Mouse (Mus musculus) left cerebral cortex, adult 18-20 months (tissue): ENCODE data around the gene Cchcr1. TPM values are rescaled to one million over a fixed set of nuclear protein-coding genes. Genes with fewer than 3 reads are reported as not detected.

Experiments
- DNase-seq, 2 experiments: peaks; one replicate each; pipeline ENCODE4 v3.0.0; 2021 to 2022; ENCODE audit warnings: low spot score in 2 of 2, mixed read lengths in 1 of 2
- total RNA-seq, 2 experiments: library from RNA; stranded (reverse); gene quantifications; 2 replicates each; pipeline ENCODE4 v1.2.3; 2021

The Cchcr1 gene
- total RNA-seq, 2 experiments from 2014 or later, result 14.2 to 16.2 TPM

DNA sequence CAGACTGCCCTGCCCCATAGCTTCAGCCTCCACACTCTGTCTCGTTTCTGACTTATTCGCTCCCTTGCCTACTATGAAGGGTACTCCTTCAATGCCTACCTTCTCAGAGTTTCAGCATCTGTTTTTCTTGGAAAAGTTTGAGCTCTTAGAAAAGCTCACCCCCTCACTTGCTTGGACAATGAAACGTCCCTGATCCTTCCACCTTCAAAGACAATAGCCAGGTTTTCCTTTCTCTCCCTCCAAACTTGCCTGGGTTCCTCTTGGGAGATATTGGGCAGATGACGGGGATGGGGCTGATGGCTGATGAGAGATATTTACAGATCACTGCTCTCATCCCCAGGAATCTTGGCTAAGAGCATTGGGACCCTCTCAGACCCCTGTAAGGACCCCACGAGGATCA is 37.4 kb downstream of the Cchcr1 start:
- DNase-seq, result no peak

DNA sequence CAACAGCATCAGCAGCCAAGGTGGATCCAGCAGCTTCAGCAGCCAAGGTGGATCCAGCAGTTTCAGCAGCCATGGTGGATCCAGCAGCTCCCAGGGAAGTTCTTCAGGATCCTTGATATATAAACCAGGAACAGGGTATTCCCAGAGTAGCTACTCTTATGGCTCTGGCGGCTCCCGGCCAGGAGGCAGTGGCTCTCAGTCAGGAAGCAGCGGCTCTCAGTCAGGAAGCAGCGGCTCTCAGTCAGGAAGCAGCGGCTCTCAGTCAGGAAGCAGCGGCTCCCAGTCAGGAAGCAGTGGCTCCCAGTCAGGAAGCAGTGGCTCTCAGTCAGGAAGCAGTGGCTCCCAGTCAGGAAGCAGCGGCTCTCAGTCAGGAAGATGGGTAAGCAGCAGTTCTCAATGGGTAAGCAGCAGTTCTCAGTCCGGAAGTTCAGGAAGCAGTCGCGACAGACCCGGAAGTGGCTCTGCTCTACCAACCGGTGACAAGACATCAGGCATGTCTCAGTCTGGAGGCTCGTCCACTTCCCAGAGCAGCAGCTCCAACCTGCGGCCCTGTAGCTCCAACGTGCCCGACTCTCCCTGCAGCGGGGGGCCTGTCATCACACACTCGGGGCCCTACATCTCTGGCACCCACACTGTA is 38.0 kb downstream of the Cchcr1 start:
- no peak for DNase-seq

DNA sequence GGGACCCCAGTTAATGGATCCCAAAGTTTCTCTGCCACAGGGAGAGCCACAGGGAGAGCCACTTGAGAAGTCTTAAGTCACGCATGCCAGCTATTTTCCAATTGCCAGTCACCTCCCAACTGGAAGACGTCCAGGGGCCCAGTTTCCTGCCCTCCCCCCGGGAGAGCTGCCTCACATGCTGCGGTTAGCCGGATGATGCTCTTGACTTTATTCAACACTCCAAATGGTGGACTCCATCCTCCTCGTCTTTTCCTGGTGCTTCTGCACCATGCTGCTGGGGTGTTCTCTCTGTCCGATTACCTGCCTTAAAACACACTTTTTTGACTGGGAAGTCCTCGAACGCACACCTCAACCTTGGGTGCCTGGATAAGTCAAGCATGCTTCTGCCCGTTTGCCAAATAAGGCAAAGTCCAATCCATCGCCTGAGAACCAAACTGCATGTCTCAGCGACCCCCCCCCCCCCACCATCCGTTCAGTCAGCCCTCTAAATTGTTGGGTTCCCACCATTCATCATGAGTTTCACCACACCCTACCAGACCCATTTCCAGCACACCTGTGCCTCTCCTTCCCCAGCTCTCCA is 39.4 kb downstream of the Cchcr1 start:
- DNase-seq, result no peak

DNA sequence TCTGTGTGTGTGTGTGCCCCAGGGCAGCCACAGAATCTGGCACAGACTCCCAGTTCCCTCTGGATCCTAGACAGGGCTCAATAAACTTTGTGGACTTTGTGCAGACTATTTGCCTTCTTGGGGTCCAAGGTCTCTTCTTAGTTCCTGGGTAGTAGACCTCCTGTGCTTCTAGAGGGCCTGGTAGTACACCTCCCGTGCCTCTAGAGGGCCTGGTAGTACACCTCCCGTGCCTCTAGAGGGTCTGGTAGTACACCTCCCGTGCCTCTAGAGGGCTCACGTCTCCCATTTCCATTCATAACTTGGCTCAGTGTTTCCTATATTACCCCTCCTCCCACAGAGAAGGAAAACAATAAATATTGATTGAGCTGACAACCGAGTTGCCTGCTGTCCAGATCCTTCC is 39.9 kb downstream of the Cchcr1 start:
- DNase-seq, result peak; percentile 35 to 50

DNA sequence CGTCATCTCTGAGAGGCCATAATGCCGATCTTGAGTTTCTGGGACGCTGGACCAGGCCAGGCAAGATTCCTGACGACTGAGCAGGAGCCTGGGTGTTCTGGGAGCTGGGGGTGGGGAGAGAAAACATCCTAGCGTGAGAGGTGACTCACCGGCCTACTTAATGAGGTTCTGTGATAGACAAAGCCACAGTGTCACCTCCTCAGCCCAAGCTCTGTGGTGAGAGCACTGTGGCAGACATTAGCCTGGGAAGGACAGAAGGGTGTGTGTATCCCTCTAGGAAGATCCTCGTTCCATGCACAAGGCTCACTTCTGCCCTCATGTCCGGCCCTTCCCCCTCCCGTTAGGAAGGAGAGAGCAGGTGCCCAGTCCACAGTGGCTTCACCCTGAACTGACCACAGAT is 40.5 kb downstream of the Cchcr1 start:
- no peak for DNase-seq

DNA sequence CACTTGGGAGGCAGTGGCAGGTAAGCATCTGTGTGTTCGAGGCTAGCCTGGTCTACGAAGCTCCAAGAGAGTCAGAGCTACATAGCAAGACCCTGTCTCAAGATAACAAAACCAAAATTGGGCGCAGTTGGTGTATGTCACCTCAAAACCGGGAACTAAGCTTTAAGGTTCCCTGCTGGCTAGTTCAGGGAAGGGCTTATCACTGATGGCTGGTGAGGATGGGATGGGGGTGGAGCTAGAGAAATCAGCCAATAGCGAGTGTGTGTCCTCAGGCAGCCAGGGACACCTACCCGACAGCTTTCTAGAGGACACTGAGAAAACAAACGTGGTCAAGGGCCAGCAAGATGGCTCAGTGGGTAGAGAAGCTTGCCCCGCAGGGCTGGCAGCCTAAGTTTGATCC is 41.3 kb downstream of the Cchcr1 start:
- DNase-seq, result no peak

DNA sequence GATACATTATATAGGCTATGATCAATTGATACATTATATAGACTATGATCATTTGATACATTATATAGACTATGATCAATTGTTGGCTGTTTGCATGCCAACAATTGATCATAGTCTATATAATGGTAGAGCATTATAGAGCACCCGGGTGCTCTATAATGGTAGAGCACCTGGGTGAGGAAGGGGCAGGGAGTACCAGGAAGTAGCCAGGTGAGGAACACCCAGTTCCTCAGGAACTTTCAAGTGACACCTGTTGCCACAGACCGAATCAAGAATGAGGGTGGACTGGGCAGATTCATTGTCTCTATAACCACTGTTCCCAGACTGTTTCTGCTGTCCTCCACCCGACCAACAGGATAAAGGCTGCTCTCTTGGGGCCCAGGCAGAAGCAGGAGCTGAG is 50.2 kb downstream of the Cchcr1 start, which contains the start of gene 2300002M23Rik:
Gene 2300002M23Rik, plus strand, starts transcription at position 301 of the 400 bp plus-strand sequence.
- DNase-seq, result no peak

DNA sequence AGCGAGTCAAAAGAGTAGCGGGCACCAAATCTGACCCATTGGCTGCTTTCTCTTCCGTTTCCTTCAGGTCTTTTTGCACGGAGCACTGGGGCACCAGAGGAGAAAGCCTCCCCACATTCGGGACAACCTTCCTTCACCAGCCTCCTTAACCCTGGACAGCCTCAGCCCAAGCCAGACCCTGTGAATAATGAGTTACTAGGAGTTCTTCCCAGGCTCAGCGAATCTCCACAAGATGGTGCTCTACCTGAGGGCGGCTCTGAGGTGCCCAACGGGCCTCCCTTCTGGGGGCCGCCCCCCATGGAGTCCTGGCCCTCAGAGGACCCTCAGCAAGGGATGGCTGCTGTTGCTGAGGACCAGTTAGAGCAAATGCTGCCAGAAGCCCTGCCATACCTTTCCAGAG is 50.9 kb downstream of the Cchcr1 start:
- no peak for DNase-seq

DNA sequence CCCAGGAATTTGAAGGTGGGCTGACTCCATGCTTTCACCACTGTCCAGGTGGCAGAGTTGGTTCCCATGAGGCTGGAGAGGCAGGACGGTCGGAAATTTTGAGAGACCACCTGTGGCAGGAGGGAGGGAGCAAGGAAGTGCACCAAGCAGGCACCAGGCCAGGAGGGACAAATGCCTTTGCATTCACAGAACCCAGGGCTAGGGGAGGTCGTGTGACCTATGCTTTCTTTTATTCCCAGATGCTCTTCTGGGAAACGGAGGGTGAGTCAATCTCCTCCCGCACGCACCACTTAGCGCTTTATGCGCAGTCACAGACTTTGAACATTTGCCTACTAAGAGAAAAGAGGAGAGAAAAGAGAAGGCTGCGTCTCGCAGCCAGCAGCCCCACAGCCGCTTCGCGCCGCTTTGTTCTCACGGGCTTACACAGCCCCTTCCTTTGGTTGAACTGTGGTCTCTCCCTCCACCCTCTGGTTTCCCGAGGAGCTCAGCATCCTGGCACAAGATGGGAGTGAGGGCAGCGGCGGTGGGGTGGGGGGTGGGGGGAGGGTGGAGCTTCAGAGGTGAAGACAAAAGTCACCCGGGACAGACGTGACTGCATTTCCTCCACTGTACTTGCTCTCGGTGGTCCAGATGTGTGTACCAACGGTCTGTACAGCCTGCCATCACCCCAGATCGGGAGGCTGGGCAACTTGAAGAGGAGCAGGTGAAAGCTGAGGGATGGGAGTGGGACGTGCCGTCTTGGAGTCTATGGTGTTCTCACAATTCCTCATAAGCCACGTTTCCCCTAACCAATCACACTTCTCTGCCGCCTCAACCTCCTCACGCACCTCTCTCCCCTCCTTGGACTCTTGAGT is 52.4 kb downstream of the Cchcr1 start:
- no peak for DNase-seq

DNA sequence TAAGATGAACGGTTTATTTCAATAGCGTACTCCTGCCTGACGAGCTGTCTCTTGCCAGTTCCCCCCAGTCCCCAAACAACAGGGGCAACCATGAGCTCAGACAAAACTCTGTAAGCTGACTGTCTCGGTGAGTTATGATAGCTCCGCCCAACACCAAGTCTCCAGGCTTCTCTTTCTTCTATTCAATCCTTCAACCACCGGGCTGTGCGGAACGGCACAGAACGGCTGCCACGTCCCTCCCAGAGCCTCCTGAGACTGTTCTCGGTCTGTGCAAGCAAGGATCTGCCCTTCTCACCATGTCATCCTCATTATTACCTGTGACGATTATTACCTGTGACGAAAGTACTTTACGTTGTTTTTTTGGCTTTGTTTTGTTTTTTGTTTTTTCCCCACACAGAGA is 53.9 kb downstream of the Cchcr1 start:
- DNase-seq, result no peak

DNA sequence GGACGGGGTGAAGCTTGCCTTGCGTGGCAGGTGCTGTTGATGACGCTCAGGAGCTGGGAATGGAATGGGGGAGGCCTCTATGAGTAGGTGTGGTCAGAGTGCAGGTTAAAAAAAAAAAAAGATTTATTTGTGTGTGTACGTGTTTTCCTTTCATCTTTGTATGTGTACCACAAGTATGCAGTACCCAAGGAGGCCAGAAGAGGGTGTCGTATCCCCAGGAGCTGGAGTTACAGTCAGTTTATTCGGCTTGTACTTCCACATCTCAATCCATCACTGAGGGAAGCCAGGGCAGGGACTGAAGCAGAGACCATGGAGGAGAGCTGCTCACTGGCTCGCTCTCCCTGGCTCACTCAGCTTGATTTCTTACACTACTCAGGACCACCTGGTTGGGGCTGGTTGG is 54.6 kb downstream of the Cchcr1 start:
- DNase-seq, result no peak

DNA sequence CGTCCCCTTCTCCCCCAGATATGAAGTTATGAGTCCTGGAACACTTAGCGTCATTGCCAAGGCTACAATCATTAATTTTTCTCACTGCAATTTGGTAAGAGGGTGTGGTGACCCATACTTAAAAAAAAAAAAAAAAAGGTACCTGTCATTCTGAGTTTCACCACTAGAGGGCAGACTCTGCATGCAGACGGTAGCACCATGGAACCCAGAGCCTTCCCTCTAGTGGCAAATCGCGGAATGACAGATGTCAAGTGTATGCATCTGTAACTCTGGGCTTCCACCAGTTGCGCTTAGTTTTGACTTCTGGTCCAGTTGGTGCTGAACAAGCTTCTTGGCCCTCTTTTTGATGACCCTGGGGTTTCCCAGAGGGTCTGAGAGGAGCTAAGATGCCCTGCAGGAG is 61.3 kb downstream of the Cchcr1 start:
- peak; percentile 72 to 89 for DNase-seq

Other genes with a start within 250 kb of the Cchcr1 start
- gene H2-Q1, start 196.7 kb upstream of the Cchcr1 start, total RNA-seq, result 1 to 10 TPM in 1 of 2 experiments, under 1 TPM in 1; 0.79 to 1.2 TPM
- gene H2-Q2, start 174.9 kb upstream of the Cchcr1 start, total RNA-seq, result under 1 TPM; 0.44 to 0.82 TPM
- gene H2-Q4, start 137.5 kb upstream of the Cchcr1 start, total RNA-seq, result 1 to 10 TPM; 2.9 to 4.1 TPM
- 1 to 10 TPM in 1 of 2 experiments, under 1 TPM in 1; 0.96 to 1.4 TPM for gene H2-Q6, start 92.2 kb upstream of the Cchcr1 start, total RNA-seq
- gene H2-Q7, start 77.9 kb upstream of the Cchcr1 start, total RNA-seq, result 1 to 10 TPM in 1 of 2 experiments, under 1 TPM in 1; 0.53 to 1.4 TPM
- under 1 TPM; 0.33 to 0.46 TPM for gene H2-Q10, start 47.0 kb upstream of the Cchcr1 start, total RNA-seq
- not detected for gene Pou5f1, start 11.1 kb upstream of the Cchcr1 start, total RNA-seq
- 10 to 100 TPM; 10.1 to 13.7 TPM for gene Tcf19, start 276 bp upstream of the Cchcr1 start, total RNA-seq
- gene Psors1c2, start 16.1 kb downstream of the Cchcr1 start, total RNA-seq, result under 1 TPM; 0.44 to 0.84 TPM
- 1 to 10 TPM in 1 of 2 experiments, under 1 TPM in 1; 1.00 to 1.7 TPM for gene Cdsn, start 35.0 kb downstream of the Cchcr1 start, total RNA-seq
- gene 2300002M23Rik, start 50.4 kb downstream of the Cchcr1 start, total RNA-seq, result not detected
- not detected for gene Sfta2, start 84.4 kb downstream of the Cchcr1 start, total RNA-seq
- gene Gm9573, start 109.5 kb downstream of the Cchcr1 start, total RNA-seq, result not detected
- gene Mucl3, start 126.6 kb downstream of the Cchcr1 start, total RNA-seq, result not detected
- 10 to 100 TPM; 34.3 to 35.1 TPM for gene Vars2, start 150.5 kb downstream of the Cchcr1 start, total RNA-seq
- 10 to 100 TPM; 26.7 to 37.5 TPM for gene Gtf2h4, start 156.6 kb downstream of the Cchcr1 start, total RNA-seq
- gene Ddr1, start 187.5 kb downstream of the Cchcr1 start, total RNA-seq, result 10 to 100 TPM; 49.0 to 51.5 TPM